Mouse (Mus musculus) myocyte (in vitro differentiated cells): ENCODE data around the gene Znrd1as. TPM values are rescaled to one million over a fixed set of nuclear protein-coding genes. Genes with fewer than 3 reads are reported as not detected.

Source experiments
- H3K27me3 ChIP-seq: one replicate; pipeline ENCODE4 v1.6.1; 2011; ENCODE audit not compliant: control insufficient read depth, insufficient read depth, insufficient read length
- H3K36me3 ChIP-seq: one replicate; pipeline ENCODE4 v1.6.1; 2011; ENCODE audit not compliant: control insufficient read depth, insufficient read depth
- H3K4me2 ChIP-seq: one replicate; pipeline ENCODE4 v1.6.1; 2011; ENCODE audit warnings: low read depth, control low read depth
- H3K4me3 ChIP-seq: one replicate; pipeline ENCODE4 v1.5.1; 2011; ENCODE audit warnings: mild to moderate bottlenecking, control low read depth, moderate library complexity
- H3K79me2 ChIP-seq: one replicate; pipeline ENCODE4 v1.6.1; 2011; ENCODE audit not compliant: control insufficient read depth, insufficient read depth
- H3ac ChIP-seq: one replicate; pipeline ENCODE4 v1.6.1; 2011; ENCODE audit not compliant: control insufficient read depth, insufficient read length
- CEBPB ChIP-seq: IDR thresholded peaks from 2 replicates; pipeline ENCODE4 v1.6.1; 2011; ENCODE audit warnings: mild to moderate bottlenecking, moderate library complexity; ENCODE audit not compliant: poor library complexity, insufficient read depth, severe bottlenecking
- E2F4 ChIP-seq: IDR thresholded peaks from one replicate; pipeline ENCODE4 v1.6.1; 2011; ENCODE audit warnings: mild to moderate bottlenecking, control low read depth, moderate library complexity; ENCODE audit not compliant: insufficient read depth
- MAX ChIP-seq: IDR thresholded peaks from one replicate; pipeline ENCODE4 v1.6.1; 2011; ENCODE audit warnings: low read depth, mild to moderate bottlenecking, control low read depth
- MYOD1 ChIP-seq, 3 experiments: IDR thresholded peaks; one replicate each; pipeline ENCODE4 v1.6.1; 2011; ENCODE audit warnings: control low read depth in 2 of 3, low read depth in 2 of 3, mild to moderate bottlenecking in 2 of 3, moderate library complexity in 1 of 3; ENCODE audit not compliant: insufficient read length in 2 of 3, control insufficient read depth in 1 of 3
- MYOG ChIP-seq, 3 experiments: IDR thresholded peaks; one replicate each; pipeline ENCODE4 v1.6.1; 2011; ENCODE audit warnings: control low read depth in 2 of 3, low read depth in 2 of 3, mild to moderate bottlenecking in 2 of 3; ENCODE audit not compliant: insufficient read length in 2 of 3, control insufficient read depth in 1 of 3, insufficient read depth in 1 of 3
- POLR2AphosphoS2 ChIP-seq: IDR thresholded peaks from one replicate; pipeline ENCODE4 v1.6.1; 2011; ENCODE audit warnings: low read depth, control low read depth; ENCODE audit not compliant: insufficient read length
- REST ChIP-seq: IDR thresholded peaks from one replicate; pipeline ENCODE4 v1.6.1; 2011; ENCODE audit warnings: mild to moderate bottlenecking, control low read depth, moderate library complexity; ENCODE audit not compliant: insufficient read depth, insufficient read length
- SRF ChIP-seq: IDR thresholded peaks from one replicate; pipeline ENCODE4 v1.6.1; 2011; ENCODE audit warnings: low read depth; ENCODE audit not compliant: control insufficient read depth, insufficient read length
- TCF12 ChIP-seq: IDR thresholded peaks from one replicate; pipeline ENCODE4 v1.6.1; 2011; ENCODE audit warnings: mild to moderate bottlenecking, control low read depth; ENCODE audit not compliant: poor library complexity, insufficient read depth, severe bottlenecking
- TCF3 ChIP-seq: IDR thresholded peaks from one replicate; pipeline ENCODE4 v1.6.1; 2011; ENCODE audit warnings: low read depth, control low read depth; ENCODE audit not compliant: insufficient read length
- USF1 ChIP-seq: IDR thresholded peaks from one replicate; pipeline ENCODE4 v1.6.1; 2011; ENCODE audit warnings: low read depth, mild to moderate bottlenecking, control low read depth, moderate library complexity
- polyA plus RNA-seq: library from polyadenylated mRNA; unstranded; fragments of >200 nt; fragmentation: generic; extraction: Trizol; gene quantifications from one replicate; pipeline ENCODE4 v1.2.1, GENCODE M21; 2012; ENCODE audit warnings: missing spikeins

The Znrd1as gene
- polyA plus RNA-seq, 1 experiment, result 6.1 TPM

DNA sequence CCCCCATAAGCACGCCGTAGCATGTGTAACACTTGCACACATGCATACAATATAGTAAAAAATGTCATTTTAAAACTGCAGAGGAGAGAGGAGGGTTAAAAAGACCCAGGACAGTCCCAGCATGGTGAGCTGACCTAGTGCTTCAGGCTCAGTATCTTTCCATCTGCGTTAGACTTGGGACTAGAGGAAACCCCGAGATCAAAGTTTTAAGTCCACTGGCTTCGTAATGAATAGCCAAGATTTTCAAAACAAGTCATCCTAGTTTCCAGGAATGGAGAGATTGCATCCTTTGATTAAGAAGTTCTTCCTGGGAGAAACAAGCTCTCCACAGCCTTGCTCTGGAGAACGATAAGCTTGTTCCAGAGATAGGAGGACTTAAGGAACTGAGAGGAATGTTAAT is 49.8 kb downstream of the Znrd1as start:
- no peak for TF ChIP-seq MAX
- no peak for TF ChIP-seq MYOD1 (IDR thresholded peaks at IDR 0.05; ENCODE audit: control insufficient read depth in 1 of 3, insufficient read length in 2 of 3, low read depth in 2 of 3)
- no peak for TF ChIP-seq E2F4
- no peak for TF ChIP-seq POLR2AphosphoS2
- TF ChIP-seq REST, result no peak
- TF ChIP-seq TCF12, result no peak
- no peak for TF ChIP-seq MYOG (IDR thresholded peaks at IDR 0.05; ENCODE audit: control insufficient read depth in 1 of 3, insufficient read depth in 1 of 3, insufficient read length in 2 of 3, low read depth in 2 of 3)
- TF ChIP-seq USF1, result no peak
- TF ChIP-seq SRF, result no peak
- H3K27me3 ChIP-seq, result no peaks in the 10 kb centered on the region
- H3K79me2 ChIP-seq, result no peaks in the 10 kb centered on the region
- no peak overlapping the region for H3K4me3 ChIP-seq
- peaks cover 9% of the 10 kb centered on the region for H3K36me3 ChIP-seq
- H3ac ChIP-seq, result no peak overlapping the region
- H3K4me2 ChIP-seq, result no peak overlapping the region

DNA sequence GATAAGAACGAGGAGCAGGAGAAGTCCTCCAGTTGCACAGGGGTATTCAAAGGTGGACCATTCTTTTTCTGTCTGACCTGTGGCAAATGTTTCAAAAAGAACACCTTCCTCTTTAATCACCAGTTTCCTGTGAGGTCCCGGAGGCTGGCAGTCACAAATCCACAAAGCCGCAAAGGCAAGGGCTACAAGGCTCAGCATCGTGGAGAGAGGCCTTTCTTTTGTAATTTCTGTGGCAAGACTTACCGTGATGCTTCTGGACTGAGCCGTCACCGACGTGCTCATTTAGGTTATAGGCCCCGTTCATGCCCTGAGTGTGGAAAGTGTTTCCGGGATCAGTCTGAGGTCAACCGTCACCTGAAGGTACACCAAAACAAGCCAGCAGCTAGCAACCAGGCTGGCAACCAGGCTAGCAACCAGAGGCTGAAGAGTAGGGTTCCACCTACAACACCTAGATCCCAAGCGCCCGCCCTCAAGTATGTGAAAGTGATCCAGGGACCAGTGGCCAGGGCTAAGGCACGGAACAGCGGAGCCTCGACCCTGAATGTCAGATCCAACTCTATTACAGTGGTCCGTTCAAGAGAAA is 51.2 kb downstream of the Znrd1as start:
- Histone ChIP-seq H3K4me2 (no peak overlapping the region), H3K27me3 (no peaks in the 10 kb centered on the region), H3ac (no peak overlapping the region), H3K4me3 (no peak overlapping the region), H3K36me3 (peaks cover 9% of the 10 kb centered on the region), H3K79me2 (no peaks in the 10 kb centered on the region)
- TF ChIP-seq TCF3 (no peak), MYOD1 (IDR thresholded peaks at IDR 0.05; ENCODE audit: control insufficient read depth in 1 of 3, insufficient read length in 2 of 3, low read depth in 2 of 3) (no peak), REST (no peak), CEBPB (no peak), TCF12 (no peak), MAX (no peak)

DNA sequence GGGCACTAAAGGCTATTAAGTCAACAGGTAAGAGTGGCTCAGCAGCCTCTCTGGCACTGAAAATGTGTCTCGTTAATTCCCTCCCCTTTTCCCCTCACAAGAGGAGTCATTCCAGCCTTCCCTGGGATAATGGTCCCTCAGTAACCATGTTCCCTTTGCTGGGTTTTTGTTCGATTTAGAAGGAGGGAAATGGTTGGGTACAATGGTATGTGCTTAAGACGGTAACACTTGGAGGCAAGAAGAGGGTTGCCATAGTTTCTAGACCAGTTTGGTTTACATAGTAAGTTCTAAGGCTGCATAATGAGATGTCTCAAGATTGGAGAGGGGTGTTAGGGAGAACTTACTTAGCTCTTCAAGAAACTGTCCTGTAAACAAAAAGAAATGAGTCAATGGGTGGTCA is 53.3 kb downstream of the Znrd1as start:
- Histone ChIP-seq H3K36me3 (peaks cover 9% of the 10 kb centered on the region), H3K27me3 (no peaks in the 10 kb centered on the region), H3K79me2 (no peaks in the 10 kb centered on the region), H3K4me3 (no peak overlapping the region), H3ac (no peak overlapping the region), H3K4me2 (no peak overlapping the region)
- no peak for TF ChIP-seq REST
- no peak for TF ChIP-seq POLR2AphosphoS2
- TF ChIP-seq E2F4, result no peak
- TF ChIP-seq MAX, result no peak
- no peak for TF ChIP-seq MYOG (IDR thresholded peaks at IDR 0.05; ENCODE audit: control insufficient read depth in 1 of 3, insufficient read depth in 1 of 3, insufficient read length in 2 of 3, low read depth in 2 of 3)
- no peak for TF ChIP-seq CEBPB
- TF ChIP-seq TCF3, result no peak
- TF ChIP-seq USF1, result no peak

DNA sequence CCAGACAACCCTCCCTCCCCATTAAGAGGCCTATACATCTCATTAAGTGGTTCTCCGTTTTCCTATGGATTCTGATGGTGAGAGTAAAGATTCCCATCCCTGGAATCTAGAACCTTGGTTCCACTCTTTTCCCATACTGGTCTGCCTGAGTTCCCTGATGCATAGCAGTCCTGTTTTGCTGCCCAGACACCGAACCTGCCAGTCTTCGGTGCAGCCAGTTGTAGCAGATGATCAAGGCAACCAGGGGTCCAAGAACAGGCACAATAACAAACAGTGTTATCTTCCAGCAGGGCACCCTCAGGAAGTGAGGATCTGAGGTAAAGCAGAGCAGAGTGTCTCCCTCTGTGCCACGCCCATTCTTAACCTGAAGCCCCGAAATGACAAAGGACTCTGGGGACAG is 53.7 kb downstream of the Znrd1as start:
- H3ac ChIP-seq, result no peak overlapping the region
- peaks cover 9% of the 10 kb centered on the region for H3K36me3 ChIP-seq
- no peak for TF ChIP-seq MYOD1 (IDR thresholded peaks at IDR 0.05; ENCODE audit: control insufficient read depth in 1 of 3, insufficient read length in 2 of 3, low read depth in 2 of 3)
- TF ChIP-seq TCF12, result no peak
- no peak for TF ChIP-seq MYOG (IDR thresholded peaks at IDR 0.05; ENCODE audit: control insufficient read depth in 1 of 3, insufficient read depth in 1 of 3, insufficient read length in 2 of 3, low read depth in 2 of 3)
- no peak for TF ChIP-seq CEBPB
- TF ChIP-seq REST, result no peak
- TF ChIP-seq E2F4, result no peak
- no peak for TF ChIP-seq TCF3
- H3K27me3 ChIP-seq, result no peaks in the 10 kb centered on the region
- no peak overlapping the region for H3K4me3 ChIP-seq
- no peak overlapping the region for H3K4me2 ChIP-seq
- no peaks in the 10 kb centered on the region for H3K79me2 ChIP-seq

Other genes starting within 250 kb of the Znrd1as start
- not detected for gene H2-M10.5, start 185.7 kb upstream of the Znrd1as start, polyA plus RNA-seq
- not detected for gene H2-M10.6, start 146.4 kb upstream of the Znrd1as start, polyA plus RNA-seq
- 17.1 TPM for gene Trim26, start 121.5 kb upstream of the Znrd1as start, polyA plus RNA-seq
- not detected for gene Trim15, start 91.4 kb upstream of the Znrd1as start, polyA plus RNA-seq
- gene Trim10, start 89.0 kb upstream of the Znrd1as start, polyA plus RNA-seq, result not detected
- gene Trim40, start 68.5 kb upstream of the Znrd1as start, polyA plus RNA-seq, result not detected
- gene Trim31, start 60.5 kb upstream of the Znrd1as start, polyA plus RNA-seq, result not detected
- 0.07 TPM for gene Rnf39, start 15.7 kb upstream of the Znrd1as start, polyA plus RNA-seq
- 153 TPM for gene Ppp1r11, start 6.9 kb upstream of the Znrd1as start, polyA plus RNA-seq
- 58.6 TPM for gene Znrd1, start within 50 bp of the Znrd1as start, polyA plus RNA-seq
- not detected for gene 2410137M14Rik, start 22.6 kb downstream of the Znrd1as start, polyA plus RNA-seq
- gene H2-M5, start 30.9 kb downstream of the Znrd1as start, polyA plus RNA-seq, result 0.07 TPM
- 14.2 TPM for gene Zfp57, start 42.6 kb downstream of the Znrd1as start, polyA plus RNA-seq
- gene Mog, start 64.8 kb downstream of the Znrd1as start, polyA plus RNA-seq, result 0.04 TPM
- 15.9 TPM for gene Gabbr1, start 87.4 kb downstream of the Znrd1as start, polyA plus RNA-seq
- not detected for gene Olfr90, start 129.9 kb downstream of the Znrd1as start, polyA plus RNA-seq
- not detected for gene Olfr91, start 139.7 kb downstream of the Znrd1as start, polyA plus RNA-seq
- gene Olfr92, start 161.5 kb downstream of the Znrd1as start, polyA plus RNA-seq, result not detected
- not detected for gene Olfr93, start 202.9 kb downstream of the Znrd1as start, polyA plus RNA-seq
- not detected for gene Ubd, start 235.3 kb downstream of the Znrd1as start, polyA plus RNA-seq
- gene Olfr94, start 242.4 kb downstream of the Znrd1as start, polyA plus RNA-seq, result not detected